18 mouse cellular contexts compared by ENCODE assay signal in the genomic region with DNA sequence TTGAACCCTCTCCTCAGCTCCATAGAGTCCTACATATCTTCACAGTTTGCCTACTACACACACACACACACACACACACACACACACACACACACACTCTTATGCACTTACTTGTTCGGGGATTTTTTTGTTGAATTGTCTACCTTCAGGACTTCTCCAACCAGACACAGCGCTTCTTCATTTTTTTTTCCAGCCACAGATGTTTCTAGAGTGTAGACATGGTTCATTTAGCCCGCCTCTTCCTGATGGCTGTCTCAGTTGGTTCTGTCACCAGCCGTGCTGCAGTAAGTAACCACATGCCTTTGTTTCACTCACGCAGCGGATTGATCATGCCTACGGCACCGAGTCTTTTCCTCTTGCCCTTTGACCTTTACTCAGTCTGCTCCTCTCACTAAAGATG.
DNase-seq lines count a peak whose midpoint lies in the region; ATAC-seq lines count a peak whose summit lies in the region.
"Had no signal": no experiment of that assay in that cellular context is flagged by ENCODE, and none has a peak within 500 bp of the region (broad histone marks: within the 10 kb centered on the region; RNA-seq: fewer than 3 reads in every experiment).

No protein-coding gene starts in this region.

- intact Hi-C loops in left cerebral cortex, postnatal 4 days (cut with DNase I) = no loop called here

- ATAC-seq in granulocyte monocyte progenitor cell, adult 5-6 weeks (replicated peaks; ENCODE audit: poor library complexity, severe bottlenecking) = 0 out of 2 replicates have a peak, but pooled peaks have one; percentile 31
- ATAC-seq: forebrain, postnatal 0 days; intestine, postnatal 0 days; liver, embryonic 12.5 days; liver, postnatal 0 days had no signal

- DNase-seq in thymus, postnatal 0 days (ENCODE audit: low spot score) = peak; percentile 31
- DNase-seq in thymus, adult 18-20 months = no peak
- peak; percentile 16 for DNase-seq in thymus, postnatal 14 days
- no peak for DNase-seq in left cerebral cortex, postnatal 4 days
- DNase-seq in spleen, adult 12 weeks (ENCODE audit: low spot score) = no peak
- DNase-seq in kidney, postnatal 36 days = no peak
- DNase-seq: adrenal gland, adult 8-10 months; cerebellum, adult 9-11 months; forebrain, postnatal 0 days; gastrocnemius, postnatal 14 days; heart, adult 18-20 months; heart, postnatal 4 days; kidney, postnatal 14 days; liver, postnatal 0 days; lung, postnatal 36 days had no signal

Comparison
In these comparisons a context has a peak if more than half of its experiments do, and no peak if none do; other contexts are left out.
1. DNase-seq: peak in thymus, postnatal 0 days (single experiment) and thymus, postnatal 14 days (single experiment); none in thymus, adult 18-20 months (0 of 2), left cerebral cortex, postnatal 4 days (single experiment), spleen, adult 12 weeks (single experiment) and kidney, postnatal 36 days (0 of 2).